Mouse (Mus musculus) CH12.LX (cell line): Measurements from ENCODE around the gene Tinf2.

Experiments
- CTCF ChIP-seq, 2 experiments: IDR thresholded peaks in 1 of 2; conservative IDR thresholded peaks in 1 of 2; 2 replicates each; pipeline ENCODE4 v1.5.1; 2011 to 2012; ENCODE audit warnings: low read depth in 2 of 2, low read length in 2 of 2, improper control_type of control experiment in 1 of 2, inconsistent platforms in 1 of 2, mild to moderate bottlenecking in 1 of 2, moderate library complexity in 1 of 2
- MAX ChIP-seq: IDR thresholded peaks from 2 replicates; pipeline ENCODE4 v1.6.1; 2011; ENCODE audit warnings: low read length, improper control_type of control experiment
- USF1 ChIP-seq: IDR thresholded peaks from 2 replicates; pipeline ENCODE4 v1.6.1; 2014; ENCODE audit warnings: low read depth, mild to moderate bottlenecking, inconsistent platforms, low read length, improper control_type of control experiment

DNA sequence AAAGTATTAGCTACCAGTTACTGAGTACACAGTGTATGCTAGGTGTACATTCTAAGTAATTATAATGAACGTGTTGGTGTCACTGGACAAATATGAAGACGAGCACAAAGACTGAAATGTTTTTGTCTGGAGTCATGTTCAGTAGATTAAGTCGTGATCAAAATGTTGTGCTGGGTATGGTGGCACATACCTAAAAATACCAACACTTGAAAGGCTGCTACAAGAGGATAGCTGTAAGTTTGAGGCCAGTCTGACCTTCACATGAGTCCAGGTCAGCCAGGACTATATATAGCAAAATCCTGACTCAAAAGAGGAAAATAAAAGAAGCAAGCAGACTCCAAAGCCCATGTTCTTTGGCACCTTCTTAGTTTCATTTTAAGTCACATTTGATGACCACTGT lies 24.7 kb downstream of the Tinf2 start:
- TF ChIP-seq USF1: no peak
- TF ChIP-seq CTCF (conservative IDR thresholded peaks at IDR 0.05 in 1 of 2, IDR thresholded peaks at IDR 0.05 in 1 of 2; ENCODE audit: low read depth in 2 of 2, low read length in 2 of 2): no peak
- TF ChIP-seq MAX: no peak
